Mouse (Mus musculus) C2C12 (cell line): ENCODE data around the gene Fbln5. TPM values are rescaled to one million over a fixed set of nuclear protein-coding genes. Genes with fewer than 3 reads are reported as not detected.

Experiments used
- H3K27me3 ChIP-seq: one replicate; pipeline ENCODE4 v1.6.1; 2011; ENCODE audit not compliant: control insufficient read depth, insufficient read depth, insufficient read length
- H3K36me3 ChIP-seq: one replicate; pipeline ENCODE4 v1.6.1; 2011; ENCODE audit not compliant: control insufficient read depth, insufficient read depth
- H3K4me3 ChIP-seq: one replicate; pipeline ENCODE4 v1.5.1; 2011; ENCODE audit warnings: mild to moderate bottlenecking, control low read depth; ENCODE audit not compliant: poor library complexity, insufficient read depth, severe bottlenecking
- H3K79me2 ChIP-seq: one replicate; pipeline ENCODE4 v1.6.1; 2011; ENCODE audit not compliant: control insufficient read depth, insufficient read depth
- H3K79me3 ChIP-seq: one replicate; pipeline ENCODE4 v1.6.1; 2011; ENCODE audit warnings: low read depth, control low read depth
- H3ac ChIP-seq: one replicate; pipeline ENCODE3; 2011; ENCODE audit warnings: low read depth; ENCODE audit not compliant: control insufficient read depth, insufficient read length
- CEBPB ChIP-seq: IDR thresholded peaks from one replicate; pipeline ENCODE4 v1.6.1; 2011; ENCODE audit warnings: low read depth, mild to moderate bottlenecking, control low read depth, moderate library complexity
- CTCF ChIP-seq: IDR thresholded peaks from one replicate; pipeline ENCODE4 v1.5.1; 2011; ENCODE audit not compliant: control insufficient read depth, insufficient read depth, insufficient read length
- FOSL1 ChIP-seq: IDR thresholded peaks from one replicate; pipeline ENCODE4 v1.8.0; 2011; ENCODE audit warnings: mild to moderate bottlenecking, low read length; ENCODE audit not compliant: poor library complexity, insufficient read depth, severe bottlenecking
- MAX ChIP-seq: IDR thresholded peaks from one replicate; pipeline ENCODE4 v1.6.1; 2011; ENCODE audit warnings: mild to moderate bottlenecking, control low read depth
- MYOD1 ChIP-seq: IDR thresholded peaks from one replicate; pipeline ENCODE4 v1.6.1; 2011; ENCODE audit warnings: low read depth; ENCODE audit not compliant: control insufficient read depth, insufficient read length
- MYOG ChIP-seq: IDR thresholded peaks from one replicate; pipeline ENCODE4 v1.6.1; 2011; ENCODE audit not compliant: control insufficient read depth, insufficient read length; ENCODE audit errors: extremely low read depth
- USF1 ChIP-seq: IDR thresholded peaks from one replicate; pipeline ENCODE4 v1.6.1; 2011; ENCODE audit warnings: low read depth, mild to moderate bottlenecking, control low read depth, moderate library complexity
- polyA plus RNA-seq: library from polyadenylated mRNA; unstranded; fragments of >200 nt; fragmentation: generic; extraction: Trizol; gene quantifications from one replicate; pipeline ENCODE4 v1.2.1, GENCODE M21; 2012; ENCODE audit warnings: missing spikeins

Fbln5 gene
- polyA plus RNA-seq, 1 experiment = 4.8 TPM

DNA sequence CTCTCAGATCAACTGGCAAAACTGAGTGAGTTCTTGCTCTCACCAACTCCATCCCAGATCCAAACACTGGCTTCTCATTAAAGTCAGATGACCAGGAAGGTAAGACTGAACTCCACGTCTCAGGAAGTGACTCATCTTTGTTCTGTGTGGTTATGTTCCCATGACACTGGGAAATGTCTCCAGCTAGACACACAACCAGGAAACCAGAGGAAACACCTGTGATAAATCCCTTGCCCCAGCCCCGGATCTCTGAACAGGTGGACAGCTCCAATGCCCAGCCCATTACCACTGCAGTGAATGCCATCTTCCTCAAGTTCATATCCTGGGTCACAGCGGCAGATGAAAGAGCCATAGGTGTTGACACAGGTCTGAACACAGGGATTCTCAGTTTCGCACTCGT, 54.0 kb downstream of the Fbln5 start:
- no peak for TF ChIP-seq CTCF
- TF ChIP-seq MYOG = no peak
- no peak for TF ChIP-seq USF1
- no peak for TF ChIP-seq FOSL1
- no peak for TF ChIP-seq MYOD1
- TF ChIP-seq MAX = no peak
- no peak for TF ChIP-seq CEBPB
- Histone ChIP-seq H3K79me3 (no peaks in the 10 kb centered on the region), H3K27me3 (no peaks in the 10 kb centered on the region), H3ac (no peak overlapping the region), H3K36me3 (no peaks in the 10 kb centered on the region), H3K79me2 (no peaks in the 10 kb centered on the region), H3K4me3 (no peak overlapping the region)

DNA sequence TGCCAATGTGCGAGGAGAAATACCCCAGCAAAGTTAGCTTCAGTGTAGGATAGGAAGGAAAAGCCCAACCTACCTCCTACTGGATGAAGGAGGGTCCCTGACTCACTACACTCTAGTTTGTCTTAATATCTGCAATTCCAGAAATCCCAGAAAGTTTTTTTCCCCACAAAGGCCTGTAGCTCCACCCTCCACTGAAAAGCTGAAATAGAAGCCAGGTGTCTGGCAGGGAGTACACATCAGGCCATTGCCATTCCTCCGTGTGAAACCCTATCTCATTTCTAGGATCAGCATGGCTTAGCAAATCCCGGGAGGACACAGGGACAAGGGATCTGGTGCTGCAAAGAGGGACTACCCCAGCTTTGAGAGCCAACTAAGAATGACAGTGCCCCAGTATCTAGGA, 55.8 kb downstream of the Fbln5 start:
- TF ChIP-seq MYOG = no peak
- Histone ChIP-seq H3K4me3 (no peak overlapping the region), H3K27me3 (no peaks in the 10 kb centered on the region), H3ac (no peak overlapping the region), H3K79me3 (no peaks in the 10 kb centered on the region), H3K79me2 (no peaks in the 10 kb centered on the region), H3K36me3 (no peaks in the 10 kb centered on the region)

DNA sequence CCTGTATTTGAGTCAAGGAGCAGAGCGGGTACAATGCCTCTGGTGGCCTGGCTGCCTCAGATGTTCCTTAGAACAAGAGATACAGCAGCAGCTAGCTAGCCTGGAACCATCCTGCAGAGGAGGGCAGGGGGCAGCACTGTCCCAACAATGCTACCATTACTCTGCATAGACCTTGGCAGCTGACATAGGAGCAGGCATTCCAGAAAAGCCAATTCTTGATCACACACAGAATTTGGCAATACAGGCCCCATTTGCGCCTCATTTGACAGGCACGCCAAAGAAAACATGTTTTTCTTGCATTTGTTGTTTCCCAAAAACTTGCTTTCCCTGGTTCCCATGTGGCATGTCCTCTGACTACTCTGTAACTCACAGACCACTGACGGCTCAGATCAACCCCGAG, 56.8 kb downstream of the Fbln5 start:
- TF ChIP-seq MAX (no peak), CTCF (no peak), USF1 (no peak), MYOD1 (no peak), MYOG (no peak), FOSL1 (no peak), CEBPB (no peak)
- Histone ChIP-seq H3K27me3 (no peaks in the 10 kb centered on the region), H3ac (no peak overlapping the region), H3K79me2 (no peaks in the 10 kb centered on the region), H3K79me3 (no peaks in the 10 kb centered on the region), H3K36me3 (no peaks in the 10 kb centered on the region), H3K4me3 (no peak overlapping the region)

DNA sequence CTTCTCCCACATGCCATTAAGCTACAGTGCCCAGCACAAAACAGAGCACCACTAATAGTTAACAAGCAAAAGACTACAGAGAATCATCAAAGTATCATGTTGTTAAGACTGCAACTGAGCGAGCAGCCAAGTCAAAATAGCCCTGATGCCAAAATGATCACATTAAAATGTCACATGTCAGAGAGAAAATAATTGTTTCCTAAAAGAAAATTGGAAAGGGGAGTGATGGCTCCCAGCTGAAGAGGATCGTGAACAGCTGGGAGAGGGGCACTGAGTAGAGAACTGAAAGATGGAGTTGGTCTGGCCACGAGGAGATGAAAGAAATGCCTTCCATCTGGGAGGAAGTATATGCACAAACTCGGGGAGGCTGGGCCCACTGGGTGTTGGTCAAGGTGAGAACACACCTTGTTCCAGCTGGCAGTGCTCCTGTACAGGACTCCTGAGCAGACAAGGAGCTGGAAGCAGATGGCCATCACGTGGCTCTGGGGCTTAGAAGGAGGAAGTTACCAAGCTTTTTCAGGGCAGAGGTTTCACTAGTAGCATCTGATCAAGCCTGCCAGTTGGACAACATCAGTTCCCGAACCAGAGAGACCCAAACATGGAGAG, 59.3 kb downstream of the Fbln5 start:
- Histone ChIP-seq H3K4me3 (no peak overlapping the region), H3K79me3 (no peaks in the 10 kb centered on the region), H3K27me3 (no peaks in the 10 kb centered on the region), H3ac (no peak overlapping the region), H3K79me2 (no peaks in the 10 kb centered on the region), H3K36me3 (no peaks in the 10 kb centered on the region)
- TF ChIP-seq USF1 (no peak), FOSL1 (no peak), MYOD1 (no peak), CEBPB (no peak), MYOG (no peak), MAX (no peak), CTCF (no peak)

DNA sequence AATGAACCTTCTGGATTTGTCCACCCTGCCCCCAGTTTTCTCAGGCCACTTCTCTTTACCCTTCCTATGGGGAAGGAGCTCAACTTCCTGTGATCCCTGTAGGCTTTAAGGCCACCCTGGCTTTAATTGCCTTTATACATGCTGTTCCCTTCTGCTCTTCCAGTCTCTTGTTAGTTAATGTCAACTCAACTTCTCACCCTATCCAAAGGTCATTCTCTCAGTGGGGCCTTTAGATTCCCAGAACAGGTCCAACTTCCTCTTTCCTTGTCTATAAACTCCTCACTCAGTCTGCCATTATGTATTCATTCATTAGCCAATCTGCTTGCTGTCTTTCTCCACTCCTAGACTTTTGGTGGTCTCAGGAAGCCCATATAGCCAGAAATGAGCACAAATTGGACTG, 60.2 kb downstream of the Fbln5 start:
- Histone ChIP-seq H3K79me3 (no peaks in the 10 kb centered on the region), H3K4me3 (no peak overlapping the region), H3K27me3 (no peaks in the 10 kb centered on the region), H3ac (no peak overlapping the region), H3K79me2 (no peaks in the 10 kb centered on the region), H3K36me3 (no peaks in the 10 kb centered on the region)
- no peak for TF ChIP-seq USF1
- no peak for TF ChIP-seq CTCF
- TF ChIP-seq CEBPB = no peak
- no peak for TF ChIP-seq MAX
- TF ChIP-seq MYOG = no peak
- TF ChIP-seq MYOD1 = no peak
- no peak for TF ChIP-seq FOSL1

DNA sequence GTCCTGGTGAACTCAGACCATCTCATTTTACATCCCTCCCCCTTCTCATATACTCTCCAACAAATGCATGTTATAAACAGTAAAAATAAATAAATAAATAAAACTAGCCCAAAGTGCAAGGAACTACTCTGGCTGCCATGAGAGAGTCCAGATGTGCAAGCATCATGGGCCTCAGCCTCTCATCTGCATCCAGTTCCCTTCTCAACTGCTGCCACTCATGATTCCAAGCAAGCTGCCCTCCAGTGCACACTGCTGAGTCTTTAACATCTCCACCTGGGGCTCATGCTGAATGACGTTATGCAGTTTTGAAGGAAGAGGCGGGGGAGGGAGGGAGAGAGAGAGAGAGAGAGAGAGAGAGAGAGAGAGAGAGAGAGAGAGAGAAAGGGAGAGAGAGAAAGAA, 76.5 kb downstream of the Fbln5 start:
- no peak overlapping the region for H3K4me3 ChIP-seq
- H3K27me3 ChIP-seq = no peaks in the 10 kb centered on the region
- no peak for TF ChIP-seq MYOD1
- TF ChIP-seq FOSL1 = no peak
- TF ChIP-seq MYOG = no peak
- TF ChIP-seq CEBPB = no peak
- no peak for TF ChIP-seq USF1
- TF ChIP-seq MAX = no peak
- TF ChIP-seq CTCF = no peak
- no peaks in the 10 kb centered on the region for H3K79me3 ChIP-seq
- no peaks in the 10 kb centered on the region for H3K79me2 ChIP-seq
- no peaks in the 10 kb centered on the region for H3K36me3 ChIP-seq
- no peak overlapping the region for H3ac ChIP-seq
